Mouse (Mus musculus): ENCODE results near the gene Mipol1. TPM values are rescaled to one million over a fixed set of nuclear protein-coding genes. Genes with fewer than 3 reads are reported as not detected.

Gene Mipol1
- 9.1 and 12.3 TPM in 2 replicates for polyA plus RNA-seq (2014; fragmentation: Nextera tagmentation; extraction: Ambion mirVana)

- H3K9ac ChIP-seq (replicated peaks; ENCODE audit: low read length): peak within 1 kb of the TSS; percentile 90
- H3K4me1 ChIP-seq (ENCODE audit: control insufficient read depth, insufficient read depth, low read length): no peaks in the 10 kb centered on the region
- no peaks in the 10 kb centered on the region for H3K9me3 ChIP-seq (replicated peaks; ENCODE audit: control insufficient read depth, low read length)
- WGBS: under 1% methylated on average over 41 of the region's 58 CpGs
- H3K4me2 ChIP-seq (ENCODE audit: low read depth, low read length): peak within 1 kb of the TSS; percentile 42
- no peaks in the 10 kb centered on the region for H3K36me3 ChIP-seq (replicated peaks; ENCODE audit: control insufficient read depth, insufficient read depth, low read depth, low read length)
- H3K27me3 ChIP-seq (ENCODE audit: control insufficient read depth, insufficient read depth, low read length): no peaks in the 10 kb centered on the region
- peak within 1 kb of the TSS; percentile 73 for H3K4me3 ChIP-seq (ENCODE audit: low read depth, low read length)
- DNase-seq (ENCODE audit: low spot score): peak; percentile 94
- peak within 1 kb of the TSS; percentile 87 for H3K27ac ChIP-seq (replicated peaks; ENCODE audit: low read depth, low read length)
- peak; percentile 95 for ATAC-seq (replicated peaks; ENCODE audit: insufficient number of reproducible peaks, low FRiP score, low TSS enrichment, low read depth)
Observed at GRCm38 (mm10) chr12:57230192-57230706, at the start of gene Mipol1, which contains the start of gene Prps1l3. Gene Mipol1, plus strand, starts transcription at chr12:57230427. Gene Prps1l3, plus strand, starts transcription at chr12:57230412.

DNA sequence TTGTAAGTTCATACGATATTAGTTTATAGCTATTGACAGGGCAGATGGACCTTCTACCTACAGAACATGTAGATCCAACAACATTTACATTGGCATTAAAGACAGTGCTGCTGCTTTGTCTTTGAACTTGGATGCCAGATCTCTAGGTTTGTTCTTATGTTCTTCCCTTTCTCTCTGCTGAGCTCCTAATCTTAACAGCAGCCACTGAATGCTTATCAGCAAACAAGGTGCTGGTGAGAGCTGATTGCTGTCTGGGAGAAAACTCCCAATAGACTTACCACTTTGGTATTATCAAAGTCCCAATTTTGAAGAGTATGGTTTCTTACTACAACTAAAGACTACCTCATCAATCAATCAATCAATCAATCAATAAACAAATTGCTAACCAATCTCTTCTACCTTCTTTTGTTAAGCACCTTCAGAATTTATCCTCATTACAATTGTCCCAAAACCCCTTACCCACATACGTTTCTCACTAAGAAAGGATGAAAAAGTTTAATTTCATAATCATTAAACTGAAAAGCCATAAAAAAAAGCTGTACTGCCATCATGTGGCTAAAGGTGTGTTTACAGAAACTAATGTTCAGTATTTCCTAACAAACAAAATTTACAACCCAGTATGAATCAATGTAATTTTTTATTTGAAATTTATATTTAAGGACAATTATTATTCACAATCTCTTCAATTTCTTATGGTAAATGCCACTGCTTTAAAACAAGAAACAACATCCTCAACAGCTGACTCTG, 45.7 kb upstream of the Mipol1 start:
- Histone ChIP-seq H3K27me3 (ENCODE audit: control insufficient read depth, insufficient read depth, low read length) (no peaks in the 10 kb centered on the region), H3K4me3 (ENCODE audit: low read depth, low read length) (no peak overlapping the region), H3K4me2 (ENCODE audit: low read depth, low read length) (no peak overlapping the region), H3K9me3 (replicated peaks; ENCODE audit: control insufficient read depth, low read length) (no peaks in the 10 kb centered on the region), H3K27ac (replicated peaks; ENCODE audit: low read depth, low read length) (no peak overlapping the region), H3K4me1 (ENCODE audit: control insufficient read depth, insufficient read depth, low read length) (no peaks in the 10 kb centered on the region), H3K36me3 (replicated peaks; ENCODE audit: control insufficient read depth, insufficient read depth, low read depth, low read length) (no peaks in the 10 kb centered on the region), H3K9ac (replicated peaks; ENCODE audit: low read length) (no peak overlapping the region)
- no peak for ATAC-seq (replicated peaks; ENCODE audit: insufficient number of reproducible peaks, low FRiP score, low TSS enrichment, low read depth)
- 62% methylated on average over 2 of the region's 2 CpGs for WGBS
- peak; percentile 40 for DNase-seq (ENCODE audit: low spot score)

- 0% methylated on average over 1 of the region's 1 CpGs for WGBS
- DNase-seq (ENCODE audit: low spot score) (peak; percentile 68), ATAC-seq (replicated peaks; ENCODE audit: insufficient number of reproducible peaks, low FRiP score, low TSS enrichment, low read depth) (no peak)
Observed at GRCm38 (mm10) chr12:57185475-57185874, 44.8 kb upstream of the Mipol1 start.

DNA sequence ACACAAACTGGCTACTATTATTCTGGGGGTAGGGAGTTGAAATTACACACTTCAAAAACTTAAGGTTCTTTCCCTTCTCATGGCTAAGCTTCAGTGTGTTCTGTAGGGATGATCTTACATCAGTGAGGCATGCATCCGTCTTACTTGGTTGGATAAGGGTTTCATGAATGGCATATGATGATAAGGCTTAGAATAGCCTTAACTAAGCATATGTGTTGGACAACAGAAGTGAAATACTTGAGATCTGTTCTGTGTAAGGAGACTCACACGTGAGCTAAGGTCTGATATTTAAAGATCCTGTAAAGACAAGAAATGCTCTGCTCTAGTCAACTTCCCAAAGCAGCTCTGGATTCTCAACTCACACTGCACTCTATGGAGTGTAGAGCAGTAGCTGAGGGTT, 44.1 kb upstream of the Mipol1 start:
- Histone ChIP-seq H3K9me3 (replicated peaks; ENCODE audit: control insufficient read depth, low read length) (no peaks in the 10 kb centered on the region), H3K36me3 (replicated peaks; ENCODE audit: control insufficient read depth, insufficient read depth, low read depth, low read length) (no peaks in the 10 kb centered on the region), H3K4me1 (ENCODE audit: control insufficient read depth, insufficient read depth, low read length) (no peaks in the 10 kb centered on the region), H3K27ac (replicated peaks; ENCODE audit: low read depth, low read length) (no peak overlapping the region), H3K9ac (replicated peaks; ENCODE audit: low read length) (no peak overlapping the region), H3K27me3 (ENCODE audit: control insufficient read depth, insufficient read depth, low read length) (no peaks in the 10 kb centered on the region), H3K4me3 (ENCODE audit: low read depth, low read length) (no peak overlapping the region), H3K4me2 (ENCODE audit: low read depth, low read length) (no peak overlapping the region)
- no peak for DNase-seq (ENCODE audit: low spot score)
- 68% methylated on average over 2 of the region's 2 CpGs for WGBS
- no peak for ATAC-seq (replicated peaks; ENCODE audit: insufficient number of reproducible peaks, low FRiP score, low TSS enrichment, low read depth)

More at GRCm38 (mm10) chr12:57185475-57185874, 44.8 kb upstream of the Mipol1 start:
- Histone ChIP-seq H3K4me3 (ENCODE audit: low read depth, low read length) (no peak overlapping the region), H3K27me3 (ENCODE audit: control insufficient read depth, insufficient read depth, low read length) (no peaks in the 10 kb centered on the region), H3K4me1 (ENCODE audit: control insufficient read depth, insufficient read depth, low read length) (no peaks in the 10 kb centered on the region), H3K36me3 (replicated peaks; ENCODE audit: control insufficient read depth, insufficient read depth, low read depth, low read length) (no peaks in the 10 kb centered on the region), H3K4me2 (ENCODE audit: low read depth, low read length) (no peak overlapping the region), H3K9me3 (replicated peaks; ENCODE audit: control insufficient read depth, low read length) (no peaks in the 10 kb centered on the region), H3K9ac (replicated peaks; ENCODE audit: low read length) (no peak overlapping the region), H3K27ac (replicated peaks; ENCODE audit: low read depth, low read length) (no peak overlapping the region)

- H3K9ac ChIP-seq (replicated peaks; ENCODE audit: low read length): no peak overlapping the region
- no peaks in the 10 kb centered on the region for H3K9me3 ChIP-seq (replicated peaks; ENCODE audit: control insufficient read depth, low read length)
- H3K4me3 ChIP-seq (ENCODE audit: low read depth, low read length): no peak overlapping the region
- no peaks in the 10 kb centered on the region for H3K27me3 ChIP-seq (ENCODE audit: control insufficient read depth, insufficient read depth, low read length)
- ATAC-seq (replicated peaks; ENCODE audit: insufficient number of reproducible peaks, low FRiP score, low TSS enrichment, low read depth): no peak
- H3K4me2 ChIP-seq (ENCODE audit: low read depth, low read length): no peak overlapping the region
- 84% methylated on average over 4 of the region's 4 CpGs for WGBS
- no peak overlapping the region for H3K27ac ChIP-seq (replicated peaks; ENCODE audit: low read depth, low read length)
- no peak for DNase-seq (ENCODE audit: low spot score)
- H3K4me1 ChIP-seq (ENCODE audit: control insufficient read depth, insufficient read depth, low read length): no peaks in the 10 kb centered on the region
- no peaks in the 10 kb centered on the region for H3K36me3 ChIP-seq (replicated peaks; ENCODE audit: control insufficient read depth, insufficient read depth, low read depth, low read length)
Observed at GRCm38 (mm10) chr12:57187032-57187431, 43.2 kb upstream of the Mipol1 start.

DNA sequence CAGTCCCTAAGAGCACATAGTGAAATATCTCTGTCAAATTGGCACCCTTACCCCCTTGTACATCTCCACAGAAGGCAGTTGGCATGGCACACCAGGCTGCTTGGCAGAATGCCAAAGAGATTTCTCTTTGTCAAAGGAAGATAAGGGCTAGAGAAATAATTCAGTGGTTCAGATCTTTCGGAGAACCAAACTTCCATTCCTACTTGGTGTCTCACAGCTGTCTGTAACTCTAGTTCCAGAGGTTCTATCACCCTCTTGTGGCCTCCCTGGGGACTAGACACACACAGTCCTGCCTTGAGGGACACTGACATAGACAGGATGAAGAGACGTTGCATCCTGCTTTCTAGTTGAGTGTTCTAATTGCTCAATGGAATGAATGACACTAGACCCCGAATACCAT, 35.6 kb upstream of the Mipol1 start:
- ATAC-seq (replicated peaks; ENCODE audit: insufficient number of reproducible peaks, low FRiP score, low TSS enrichment, low read depth) (no peak), DNase-seq (ENCODE audit: low spot score) (peak; percentile 24)
- H3K27ac ChIP-seq (replicated peaks; ENCODE audit: low read depth, low read length): no peak overlapping the region
- no peaks in the 10 kb centered on the region for H3K9me3 ChIP-seq (replicated peaks; ENCODE audit: control insufficient read depth, low read length)
- H3K36me3 ChIP-seq (replicated peaks; ENCODE audit: control insufficient read depth, insufficient read depth, low read depth, low read length): no peaks in the 10 kb centered on the region
- H3K27me3 ChIP-seq (ENCODE audit: control insufficient read depth, insufficient read depth, low read length): no peaks in the 10 kb centered on the region; the same call in 1 of the 2 replicates
- no peaks in the 10 kb centered on the region for H3K4me1 ChIP-seq (ENCODE audit: control insufficient read depth, insufficient read depth, low read length)
- no peak overlapping the region for H3K4me3 ChIP-seq (ENCODE audit: low read depth, low read length)
- no peak overlapping the region for H3K9ac ChIP-seq (replicated peaks; ENCODE audit: low read length)
- no peak overlapping the region for H3K4me2 ChIP-seq (ENCODE audit: low read depth, low read length)
- WGBS: 36% methylated on average over 3 of the region's 3 CpGs

- Histone ChIP-seq H3K27me3 (ENCODE audit: control insufficient read depth, insufficient read depth, low read length) (no peaks in the 10 kb centered on the region; the same call in 1 of the 2 replicates), H3K9me3 (replicated peaks; ENCODE audit: control insufficient read depth, low read length) (no peaks in the 10 kb centered on the region), H3K27ac (replicated peaks; ENCODE audit: low read depth, low read length) (no peak overlapping the region), H3K4me1 (ENCODE audit: control insufficient read depth, insufficient read depth, low read length) (no peaks in the 10 kb centered on the region), H3K4me3 (ENCODE audit: low read depth, low read length) (peak overlapping the region; percentile 47), H3K4me2 (ENCODE audit: low read depth, low read length) (peak overlapping the region; percentile 80), H3K9ac (replicated peaks; ENCODE audit: low read length) (peak overlapping the region; percentile 58), H3K36me3 (replicated peaks; ENCODE audit: control insufficient read depth, insufficient read depth, low read depth, low read length) (no peaks in the 10 kb centered on the region)
- DNase-seq (ENCODE audit: low spot score) (peak; percentile 43), ATAC-seq (replicated peaks; ENCODE audit: insufficient number of reproducible peaks, low FRiP score, low TSS enrichment, low read depth) (no peak)
- 12% methylated on average over 8 of the region's 8 CpGs for WGBS
Observed at GRCm38 (mm10) chr12:57196286-57196607, 34.0 kb upstream of the Mipol1 start.

DNA sequence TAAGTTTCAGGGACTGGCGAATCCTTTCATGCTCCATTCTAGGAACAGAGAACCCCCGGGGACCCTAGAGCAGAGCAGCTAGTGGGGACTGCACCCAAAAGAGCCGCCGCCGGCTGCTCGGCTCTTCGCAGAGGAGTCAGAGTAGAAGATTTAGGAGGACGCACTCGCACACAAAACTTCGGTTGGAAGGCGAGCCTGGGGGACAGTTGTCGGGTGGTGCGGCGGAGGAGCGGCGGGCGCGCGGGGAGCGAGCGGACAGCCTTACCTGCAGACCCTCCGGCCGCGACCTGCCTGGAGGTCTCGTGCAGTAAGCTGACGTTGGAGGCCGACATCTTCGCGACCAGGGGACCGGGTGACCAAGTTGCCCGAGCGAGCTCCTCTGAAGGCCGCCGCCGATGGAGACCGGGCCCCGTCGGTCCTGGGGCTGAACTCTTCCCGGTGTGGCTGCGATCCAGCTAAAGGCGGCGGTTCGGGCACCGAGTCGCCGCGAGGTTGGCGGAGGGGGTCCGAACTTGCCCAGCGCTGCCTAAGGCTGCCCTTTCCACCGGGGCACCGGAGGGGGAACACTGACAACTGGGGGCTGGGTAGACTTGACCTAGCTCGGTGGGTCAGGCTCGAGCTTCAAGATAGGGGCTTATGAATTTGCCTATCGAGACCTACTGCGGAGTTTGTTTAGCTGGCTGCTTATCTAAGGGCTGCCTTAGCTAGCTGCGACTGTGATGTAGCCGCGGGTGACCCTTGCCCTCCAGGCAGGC, 33.4 kb upstream of the Mipol1 start:
- Histone ChIP-seq H3K27me3 (ENCODE audit: control insufficient read depth, insufficient read depth, low read length) (no peaks in the 10 kb centered on the region; the same call in 1 of the 2 replicates), H3K9me3 (replicated peaks; ENCODE audit: control insufficient read depth, low read length) (no peaks in the 10 kb centered on the region), H3K27ac (replicated peaks; ENCODE audit: low read depth, low read length) (no peak overlapping the region), H3K4me2 (ENCODE audit: low read depth, low read length) (peak overlapping the region; percentile 80), H3K4me3 (ENCODE audit: low read depth, low read length) (peak overlapping the region; percentile 47), H3K9ac (replicated peaks; ENCODE audit: low read length) (peak overlapping the region; percentile 58), H3K36me3 (replicated peaks; ENCODE audit: control insufficient read depth, insufficient read depth, low read depth, low read length) (no peaks in the 10 kb centered on the region), H3K4me1 (ENCODE audit: control insufficient read depth, insufficient read depth, low read length) (no peaks in the 10 kb centered on the region)
- peak; percentile 35; the same call in 1 of the 2 replicates for ATAC-seq (replicated peaks; ENCODE audit: insufficient number of reproducible peaks, low FRiP score, low TSS enrichment, low read depth)
- under 1% methylated on average over 59 of the region's 59 CpGs for WGBS
- DNase-seq (ENCODE audit: low spot score): peak; percentile 40

Measured in embryonic facial prominence, embryonic 11.5 days (tissue).